Mouse (Mus musculus): ENCODE measurements around the gene Hist1h3g. TPM values are rescaled to one million over a fixed set of nuclear protein-coding genes. Genes with fewer than 3 reads are reported as not detected.
A peak's percentile ranks its signal among the peaks of the same experiment; 100 is the strongest.
"Not testable (repeated sequence)": the region's sequence is repeated elsewhere in the genome, so short reads cannot be mapped to it uniquely, and the experiment has no call there.

Hist1h3g gene
- total and polyA plus RNA-seq, 3 experiments: 5.2 to 441 TPM; not detected in 1

DNA sequence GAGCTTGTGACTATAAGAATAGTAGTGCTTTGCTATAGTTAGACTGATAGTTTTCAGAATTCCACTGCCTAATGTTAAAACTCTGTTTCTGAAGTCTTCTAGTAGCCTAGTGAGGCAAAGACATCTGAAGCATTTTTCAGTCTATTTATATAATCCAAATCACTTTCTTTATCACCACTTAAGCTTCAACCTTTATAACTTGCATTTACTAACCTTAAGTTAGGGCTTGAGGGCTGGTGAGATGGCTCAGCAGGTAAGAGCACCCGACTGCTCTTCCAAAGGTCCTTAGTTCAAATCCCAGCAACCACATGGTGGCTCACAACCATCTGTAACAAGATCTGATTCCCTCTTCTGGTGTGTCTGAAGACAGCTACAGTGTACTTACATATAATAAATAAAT is 4.6 kb downstream of the Hist1h3g start:
- not testable (repeated sequence) for DNase-seq (ENCODE audit: low read depth, low spot score); H3K4me1 ChIP-seq (ENCODE audit: control insufficient read depth in 1 of 2, insufficient read depth in 2 of 2, low read length in 2 of 2); H3K27me3 ChIP-seq (ENCODE audit: control insufficient read depth in 1 of 2, insufficient read depth in 2 of 2, low read length in 2 of 2); H3K79me2 ChIP-seq (ENCODE audit: control insufficient read depth, insufficient read depth, low read length, poor library complexity); H3K27ac ChIP-seq (ENCODE audit: control insufficient read depth, low read depth, low read length); H3K4me3 ChIP-seq (ENCODE audit: control insufficient read depth in 1 of 2, insufficient read depth in 1 of 2, low read depth in 2 of 2, low read length in 2 of 2); H3K9ac ChIP-seq (ENCODE audit: control insufficient read depth, low read depth, low read length, poor library complexity, severe bottlenecking); H3K9me3 ChIP-seq (replicated peaks; ENCODE audit: insufficient read depth, low read length)
- TF ChIP-seq TBP (IDR thresholded peaks at IDR 0.05; ENCODE audit: low read depth, low read length): peak; percentile 70
- peaks cover 0 to 19% of the 10 kb centered on the region in 2 experiments; a peak in 2 of 4 replicates for H3K36me3 ChIP-seq (ENCODE audit: control insufficient read depth in 1 of 2, insufficient read depth in 2 of 2, low read length in 2 of 2)

GRCm38 (mm10) chr13:23541497-23541896 is 6.3 kb downstream of the Hist1h3g start:
- no peaks in the 10 kb centered on the region for H3K79me2 ChIP-seq (ENCODE audit: control insufficient read depth, insufficient read depth, low read length, poor library complexity)
- H3K9ac ChIP-seq (ENCODE audit: control insufficient read depth, low read depth, low read length, poor library complexity, severe bottlenecking): peak overlapping the region; percentile 24; the same call in 1 of the 2 replicates
- H3K27me3 ChIP-seq (ENCODE audit: control insufficient read depth in 1 of 2, insufficient read depth in 2 of 2, low read length in 2 of 2): no peaks in the 10 kb centered on the region
- no peak overlapping the region for H3K27ac ChIP-seq (ENCODE audit: control insufficient read depth, low read depth, low read length)
- H3K4me1 ChIP-seq (ENCODE audit: control insufficient read depth in 1 of 2, insufficient read depth in 2 of 2, low read length in 2 of 2): peaks cover 2 to 7% of the 10 kb centered on the region in 2 experiments; a peak in 3 of 4 replicates
- DNase-seq (ENCODE audit: low read depth, low spot score): peak; percentile 49
- TF ChIP-seq USF1 (IDR thresholded peaks at IDR 0.05; ENCODE audit: low read depth, low read length): no peak
- 0 out of 2 replicates have a peak, but pooled peaks have one; percentile 54 for TF ChIP-seq TBP (IDR thresholded peaks at IDR 0.05; ENCODE audit: low read depth, low read length)
- H3K4me3 ChIP-seq (ENCODE audit: control insufficient read depth in 1 of 2, insufficient read depth in 1 of 2, low read depth in 2 of 2, low read length in 2 of 2): peak overlapping the region in 1 of 2 experiments; percentile 51; a peak in 1 of 4 replicates
- H3K36me3 ChIP-seq (ENCODE audit: control insufficient read depth in 1 of 2, insufficient read depth in 2 of 2, low read length in 2 of 2): peaks cover 0 to 22% of the 10 kb centered on the region in 2 experiments; a peak in 2 of 4 replicates
- no peaks in the 10 kb centered on the region for H3K9me3 ChIP-seq (replicated peaks; ENCODE audit: insufficient read depth, low read length)

- not testable (repeated sequence) for H3K79me2 ChIP-seq (ENCODE audit: control insufficient read depth, insufficient read depth, low read length, poor library complexity); H3K27me3 ChIP-seq (ENCODE audit: control insufficient read depth in 1 of 2, insufficient read depth in 2 of 2, low read length in 2 of 2); H3K4me1 ChIP-seq (ENCODE audit: control insufficient read depth in 1 of 2, insufficient read depth in 2 of 2, low read length in 2 of 2); H3K9me3 ChIP-seq (replicated peaks; ENCODE audit: insufficient read depth, low read length)
- Histone ChIP-seq H3K9ac (ENCODE audit: control insufficient read depth, low read depth, low read length, poor library complexity, severe bottlenecking) (peak overlapping the region; percentile 87), H3K27ac (ENCODE audit: control insufficient read depth, low read depth, low read length) (peak overlapping the region; percentile 95), H3K36me3 (ENCODE audit: control insufficient read depth in 1 of 2, insufficient read depth in 2 of 2, low read length in 2 of 2) (peaks cover 0 to 20% of the 10 kb centered on the region in 2 experiments; a peak in 2 of 4 replicates), H3K4me3 (ENCODE audit: control insufficient read depth in 1 of 2, insufficient read depth in 1 of 2, low read depth in 2 of 2, low read length in 2 of 2) (peak overlapping the region; percentile 51 to 56)
- TF ChIP-seq POLR2AphosphoS5 (IDR thresholded peaks at IDR 0.05; ENCODE audit: borderline replicate concordance, low read depth, low read length): peak; percentile 87; the same call in 1 of the 2 replicates
- TF ChIP-seq TBP (IDR thresholded peaks at IDR 0.05; ENCODE audit: low read depth, low read length): peak; percentile 44; the same call in 1 of the 2 replicates
- peak; percentile 82 for DNase-seq (ENCODE audit: low read depth, low spot score)
These were observed 7.2 kb downstream of the Hist1h3g start for GRCm38 (mm10) chr13:23542225-23542980.

DNA sequence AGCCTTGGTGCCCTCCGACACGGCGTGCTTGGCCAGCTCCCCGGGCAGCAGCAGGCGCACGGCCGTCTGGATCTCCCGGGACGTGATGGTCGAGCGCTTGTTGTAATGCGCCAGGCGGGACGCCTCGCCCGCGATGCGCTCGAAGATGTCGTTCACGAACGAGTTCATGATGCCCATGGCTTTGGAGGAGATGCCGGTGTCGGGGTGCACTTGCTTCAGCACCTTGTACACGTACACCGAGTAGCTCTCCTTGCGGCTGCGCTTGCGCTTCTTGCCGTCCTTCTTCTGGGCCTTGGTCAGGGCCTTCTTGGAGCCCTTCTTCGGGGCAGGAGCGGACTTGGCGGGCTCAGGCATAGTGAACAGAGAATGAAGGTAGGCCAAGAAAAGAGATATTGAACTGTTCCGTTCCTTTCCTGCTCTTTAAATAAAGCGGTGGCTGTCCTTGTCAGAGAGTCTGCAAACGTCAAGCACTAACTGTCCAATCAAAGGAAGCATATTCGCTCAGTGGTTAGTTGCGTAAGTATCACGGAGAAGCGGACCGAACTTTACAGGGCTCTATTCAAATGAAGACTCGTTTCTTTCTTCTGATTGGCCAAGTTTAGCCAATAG is 7.9 kb downstream of the Hist1h3g start, which contains the start of gene Hist1h2bh:
Hist1h2bh (minus strand) TSS at position 394 of the 609 bp plus-strand sequence.
- Histone ChIP-seq H3K27ac (ENCODE audit: control insufficient read depth, low read depth, low read length) (peak within 1 kb of the TSS; percentile 99), H3K36me3 (ENCODE audit: control insufficient read depth in 1 of 2, insufficient read depth in 2 of 2, low read length in 2 of 2) (peaks cover 0 to 18% of the 10 kb centered on the region in 2 experiments; a peak in 2 of 4 replicates), H3K9ac (ENCODE audit: control insufficient read depth, low read depth, low read length, poor library complexity, severe bottlenecking) (peak within 1 kb of the TSS; percentile 87), H3K4me3 (ENCODE audit: control insufficient read depth in 1 of 2, insufficient read depth in 1 of 2, low read depth in 2 of 2, low read length in 2 of 2) (peak within 1 kb of the TSS; percentile 47 to 56)
- DNase-seq (ENCODE audit: low read depth, low spot score): peak; percentile 99
- not testable (repeated sequence) for H3K4me1 ChIP-seq (ENCODE audit: control insufficient read depth in 1 of 2, insufficient read depth in 2 of 2, low read length in 2 of 2); H3K27me3 ChIP-seq (ENCODE audit: control insufficient read depth in 1 of 2, insufficient read depth in 2 of 2, low read length in 2 of 2); H3K9me3 ChIP-seq (replicated peaks; ENCODE audit: insufficient read depth, low read length); H3K79me2 ChIP-seq (ENCODE audit: control insufficient read depth, insufficient read depth, low read length, poor library complexity)
- TF ChIP-seq UBTF (IDR thresholded peaks at IDR 0.05; ENCODE audit: borderline replicate concordance, insufficient read depth, low read depth, low read length) (peak; percentile 94; the same call in 1 of the 2 replicates), GATA1 (IDR thresholded peaks at IDR 0.05; ENCODE audit: low read depth, low read length) (0 out of 2 replicates have a peak, but pooled peaks have one; percentile 10), POLR2AphosphoS5 (IDR thresholded peaks at IDR 0.05; ENCODE audit: borderline replicate concordance, low read depth, low read length) (peak; percentile 94; the same call in 1 of the 2 replicates), POLR2A (IDR thresholded peaks at IDR 0.05; ENCODE audit: control insufficient read depth in 1 of 2, insufficient read depth in 1 of 2, low read depth in 1 of 2, low read length in 2 of 2, poor library complexity in 1 of 2) (peak; percentile 97 to 99), TBP (IDR thresholded peaks at IDR 0.05; ENCODE audit: low read depth, low read length) (peak; percentile 100)

Measured in MEL (cell line).